Mouse (Mus musculus) lung, postnatal 4 days (tissue): ENCODE results near the gene Inhba.
A peak's percentile ranks its signal among the peaks of the same experiment; 100 is the strongest.

ENCODE experiments used
- DNase-seq, 2 experiments: peaks; one replicate each; pipeline ENCODE4 v3.0.0; 2021

Gene Inhba

GRCm38 (mm10) chr13:16011372-16012242 is at the start of gene Inhba:
Inhba (plus strand) TSS chr13:16011851.
- peak; percentile 51 to 52 for DNase-seq

GRCm38 (mm10) chr13:15976584-15976983 is 35.1 kb upstream of the Inhba start:
- DNase-seq: no peak

GRCm38 (mm10) chr13:15979551-15979950 is 32.1 kb upstream of the Inhba start:
- no peak for DNase-seq

GRCm38 (mm10) chr13:15982041-15982440 is 29.6 kb upstream of the Inhba start:
- DNase-seq: no peak

GRCm38 (mm10) chr13:15985761-15986160 is 25.9 kb upstream of the Inhba start:
- DNase-seq: no peak

GRCm38 (mm10) chr13:15986172-15986571 is 25.5 kb upstream of the Inhba start:
- no peak for DNase-seq

- DNase-seq: no peak
These were observed 16.3 kb upstream of the Inhba start for GRCm38 (mm10) chr13:15995314-15995713.

- peak in 1 of 2 experiments; percentile 46 for DNase-seq
These were observed 6.1 kb upstream of the Inhba start for GRCm38 (mm10) chr13:16005517-16005916.

GRCm38 (mm10) chr13:16007748-16008147 is 3.9 kb upstream of the Inhba start:
- no peak for DNase-seq

- DNase-seq: no peak
These were observed 3.3 kb upstream of the Inhba start for GRCm38 (mm10) chr13:16008348-16008747.

GRCm38 (mm10) chr13:16009766-16010465 is 1.7 kb upstream of the Inhba start:
- DNase-seq: no peak

- no peak for DNase-seq
These were observed 1.1 kb upstream of the Inhba start for GRCm38 (mm10) chr13:16010586-16010985.

GRCm38 (mm10) chr13:16012243-16012887 is 714 bp downstream of the Inhba start:
- peak; percentile 87 for DNase-seq

- no peak for DNase-seq
These were observed 2.5 kb downstream of the Inhba start for GRCm38 (mm10) chr13:16014166-16014565.

GRCm38 (mm10) chr13:16016506-16016905 is 4.9 kb downstream of the Inhba start:
- DNase-seq: no peak

- DNase-seq: no peak
These were observed 5.7 kb downstream of the Inhba start for GRCm38 (mm10) chr13:16017338-16017737.

- DNase-seq: peak in 1 of 2 experiments; percentile 30
These were observed 6.1 kb downstream of the Inhba start for GRCm38 (mm10) chr13:16017777-16018176.

- DNase-seq: no peak
These were observed 7.3 kb downstream of the Inhba start for GRCm38 (mm10) chr13:16018807-16019510.

- DNase-seq: peak in 1 of 2 experiments; percentile 46
These were observed 9.0 kb downstream of the Inhba start for GRCm38 (mm10) chr13:16020659-16021058.

- DNase-seq: no peak
These were observed 9.5 kb downstream of the Inhba start for GRCm38 (mm10) chr13:16021181-16021580.

GRCm38 (mm10) chr13:16021849-16022248 is 10.2 kb downstream of the Inhba start:
- no peak for DNase-seq

- no peak for DNase-seq
These were observed 10.9 kb downstream of the Inhba start for GRCm38 (mm10) chr13:16022536-16022935.
